Comparison of ENCODE assay signal across 8 mouse cellular contexts in the genomic region with DNA sequence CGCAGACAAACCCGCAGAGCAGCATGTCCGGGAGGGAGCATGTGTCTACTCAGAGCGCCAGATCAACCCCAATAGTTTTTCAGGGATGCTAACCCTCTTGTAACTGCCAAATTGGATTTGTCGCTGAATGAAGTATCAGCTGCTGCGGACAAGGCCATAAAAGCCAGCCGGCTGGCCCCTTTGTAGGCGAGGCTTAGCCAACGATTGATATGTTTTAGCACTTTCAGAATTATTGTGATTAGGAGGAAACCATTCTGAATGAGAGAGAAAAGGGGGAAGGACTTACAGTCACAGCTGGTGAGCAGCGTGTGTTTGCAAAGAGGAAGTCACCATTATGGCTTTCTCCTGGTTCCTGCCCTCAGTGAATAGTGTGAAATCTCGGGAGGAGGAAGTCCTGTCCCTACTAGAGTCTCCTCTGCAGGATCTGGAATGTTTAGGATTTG.
A peak's percentile ranks its signal among the peaks of the same experiment; 100 is the strongest.
DNase-seq lines count a peak whose midpoint lies in the region; ATAC-seq and TF ChIP-seq lines count a peak whose summit lies in the region.

No protein-coding gene starts in this region.

- ATAC-seq in hindbrain, postnatal 0 days: no peak
- ATAC-seq in neural tube, embryonic 13.5 days (ENCODE audit: low read depth): no peak; the same call in 1 of the 2 replicates
- ATAC-seq in frontal cortex, adult (ENCODE audit: low TSS enrichment): no peak

- WGBS in forebrain, embryonic 10.5 days: 11% methylated on average over 11 of the region's 11 CpGs
- 15% methylated on average over 11 of the region's 11 CpGs for WGBS in hindbrain, postnatal 0 days
- WGBS in neural tube, embryonic 13.5 days: 3% methylated on average over 11 of the region's 11 CpGs

- TF ChIP-seq CTCF in layer of hippocampus, adult 2 months (conservative IDR thresholded peaks at IDR 0.05): no peak
- no peak for TF ChIP-seq CTCF in hindbrain, postnatal 0 days (IDR thresholded peaks at IDR 0.05; ENCODE audit: low read depth)

- H3K27me3 ChIP-seq in forebrain, embryonic 10.5 days (ENCODE audit: poor library complexity, severe bottlenecking): 0 out of 2 replicates have a peak, but pooled peaks cover 7% of the 10 kb centered on the region
- no peaks in the 10 kb centered on the region for H3K27me3 ChIP-seq in hindbrain, postnatal 0 days (ENCODE audit: insufficient read depth, low read length)
- no peaks in the 10 kb centered on the region for H3K27me3 ChIP-seq in neural tube, embryonic 13.5 days

- peak overlapping the region; percentile 76 for H3K27ac ChIP-seq in layer of hippocampus, adult 2 months
- peak overlapping the region; percentile 85 for H3K27ac ChIP-seq in forebrain, embryonic 10.5 days
- peak overlapping the region; percentile 79; the same call in 1 of the 2 replicates for H3K27ac ChIP-seq in hindbrain, postnatal 0 days
- peak overlapping the region; percentile 83 for H3K27ac ChIP-seq in neural tube, embryonic 13.5 days (replicated peaks)

- H3K4me2 ChIP-seq in hindbrain, postnatal 0 days (ENCODE audit: low read depth, low read length): 0 out of 2 replicates have a peak overlapping the region, but pooled peaks have one; percentile 3
- H3K4me2 ChIP-seq in neural tube, embryonic 13.5 days: peak overlapping the region; percentile 43

- no peak overlapping the region for H3K4me3 ChIP-seq in layer of hippocampus, adult 2 months
- peak overlapping the region; percentile 32; the same call in 1 of the 2 replicates for H3K4me3 ChIP-seq in forebrain, embryonic 10.5 days
- H3K4me3 ChIP-seq in hindbrain, postnatal 0 days (ENCODE audit: low read length): no peak overlapping the region
- H3K4me3 ChIP-seq in neural tube, embryonic 13.5 days: no peak overlapping the region

- H3K9me3 ChIP-seq in forebrain, embryonic 10.5 days: no peaks in the 10 kb centered on the region
- no peaks in the 10 kb centered on the region for H3K9me3 ChIP-seq in hindbrain, postnatal 0 days (ENCODE audit: low read length)
- H3K9me3 ChIP-seq in neural tube, embryonic 13.5 days: no peaks in the 10 kb centered on the region

- no peak for DNase-seq in layer of hippocampus, adult 2 months (ENCODE audit: low spot score in 2 of 2)
- DNase-seq in layer of hippocampus, postnatal 10 days (ENCODE audit: low spot score in 2 of 2): no peak
- peak; percentile 44 for DNase-seq in forebrain, embryonic 10.5 days (ENCODE audit: extremely low spot score, low spot score)
- DNase-seq in hindbrain, postnatal 0 days (ENCODE audit: low spot score): peak; percentile 37
- no peak for DNase-seq in adrenal gland, adult 18-20 months (ENCODE audit: low spot score in 2 of 2)
- no peak for DNase-seq in adrenal gland, postnatal 25 days

- 0 out of 2 replicates have a peak overlapping the region, but pooled peaks have one; percentile 14 for H3K9ac ChIP-seq in hindbrain, postnatal 0 days (replicated peaks; ENCODE audit: low read length)
- H3K9ac ChIP-seq in neural tube, embryonic 13.5 days: 0 out of 2 replicates have a peak overlapping the region, but pooled peaks have one; percentile 18

- no peaks in the 10 kb centered on the region for H3K36me3 ChIP-seq in forebrain, embryonic 10.5 days (replicated peaks)
- no peaks in the 10 kb centered on the region for H3K36me3 ChIP-seq in hindbrain, postnatal 0 days (ENCODE audit: insufficient read depth, low read length)
- no peaks in the 10 kb centered on the region for H3K36me3 ChIP-seq in neural tube, embryonic 13.5 days

- H3K4me1 ChIP-seq in forebrain, embryonic 10.5 days: peaks cover 96% of the 10 kb centered on the region
- peaks cover 20% of the 10 kb centered on the region for H3K4me1 ChIP-seq in hindbrain, postnatal 0 days (ENCODE audit: insufficient read depth, low read length)
- peaks cover 83% of the 10 kb centered on the region for H3K4me1 ChIP-seq in neural tube, embryonic 13.5 days (replicated peaks)

Comparison
In these comparisons a context has a peak if more than half of its experiments do, and no peak if none do; other contexts are left out.
1. DNase-seq: peak in forebrain, embryonic 10.5 days (single experiment) and hindbrain, postnatal 0 days (single experiment); none in layer of hippocampus, adult 2 months (0 of 2), layer of hippocampus, postnatal 10 days (0 of 2), adrenal gland, adult 18-20 months (0 of 2) and adrenal gland, postnatal 25 days (single experiment).
2. Peak in every context shown above with its lines, with median percentiles within 50 percentile points of each other: H3K27ac ChIP-seq.